Mouse (Mus musculus): Measurements from ENCODE around the gene Myo5a. TPM values are rescaled to one million over a fixed set of nuclear protein-coding genes. Genes with fewer than 3 reads are reported as not detected.

The Myo5a gene
- total RNA-seq (2014; rRNA removed) (110 and 122 TPM in 2 replicates), polyA plus RNA-seq (2015; fragmentation: Nextera tagmentation; extraction: Ambion mirVana) (39.2 and 42.1 TPM in 2 replicates)

- Histone ChIP-seq H3K4me3 (ENCODE audit: low read length) (peak within 1 kb of the TSS; percentile 86), H3K27ac (peak within 1 kb of the TSS; percentile 96), H3K9ac (replicated peaks; ENCODE audit: low read length) (peak within 1 kb of the TSS; percentile 97), H3K9me3 (ENCODE audit: low read length) (no peaks in the 10 kb centered on the region), H3K4me1 (ENCODE audit: insufficient read depth, low read length) (peaks cover 7% of the 10 kb centered on the region; the same call in 1 of the 2 replicates), H3K27me3 (ENCODE audit: insufficient read depth, low read length) (no peaks in the 10 kb centered on the region), H3K4me2 (ENCODE audit: low read depth, low read length) (peak within 1 kb of the TSS; percentile 76), H3K36me3 (ENCODE audit: insufficient read depth, low read length) (no peaks in the 10 kb centered on the region)
- ATAC-seq: peak; percentile 41
- 19% methylated on average over 23 of the region's 23 CpGs for WGBS
- TF ChIP-seq CTCF (IDR thresholded peaks at IDR 0.05; ENCODE audit: low read depth): no peak
- peak; percentile 7 for DNase-seq (ENCODE audit: low spot score)
These were observed at the start of gene Myo5a for GRCm38 (mm10) chr9:75070457-75071028. Gene Myo5a (plus strand): TSS chr9:75071015.

DNA sequence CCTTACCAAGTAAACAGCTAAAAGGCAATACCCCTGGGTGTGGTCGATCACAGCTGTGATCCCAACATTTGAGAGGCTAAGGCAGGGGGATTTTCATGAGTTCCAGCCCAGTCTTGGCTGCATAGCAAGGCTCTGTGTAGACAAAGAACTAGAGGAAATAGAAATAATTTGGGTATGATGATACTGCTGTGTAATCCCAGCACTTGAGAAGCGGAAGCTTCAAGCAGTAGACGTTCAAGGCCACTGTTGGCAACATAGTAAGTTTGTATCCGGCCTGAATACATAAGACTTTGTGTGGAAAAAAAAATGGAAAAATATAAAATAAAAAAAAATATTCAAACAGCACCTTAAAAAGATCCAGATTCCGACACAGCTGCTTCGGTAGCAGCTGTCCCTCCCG is 48.3 kb upstream of the Myo5a start:
- Histone ChIP-seq H3K9me3 (ENCODE audit: low read length) (no peaks in the 10 kb centered on the region), H3K4me3 (ENCODE audit: low read length) (no peak overlapping the region), H3K27ac (no peak overlapping the region), H3K4me2 (ENCODE audit: low read depth, low read length) (no peak overlapping the region), H3K27me3 (ENCODE audit: insufficient read depth, low read length) (no peaks in the 10 kb centered on the region), H3K36me3 (ENCODE audit: insufficient read depth, low read length) (peaks cover 22% of the 10 kb centered on the region; the same call in 1 of the 2 replicates), H3K4me1 (ENCODE audit: insufficient read depth, low read length) (no peaks in the 10 kb centered on the region), H3K9ac (replicated peaks; ENCODE audit: low read length) (no peak overlapping the region)
- 91% methylated on average over 7 of the region's 7 CpGs for WGBS
- no peak for TF ChIP-seq CTCF (IDR thresholded peaks at IDR 0.05; ENCODE audit: low read depth)
- ATAC-seq: no peak
- DNase-seq (ENCODE audit: low spot score): no peak

DNA sequence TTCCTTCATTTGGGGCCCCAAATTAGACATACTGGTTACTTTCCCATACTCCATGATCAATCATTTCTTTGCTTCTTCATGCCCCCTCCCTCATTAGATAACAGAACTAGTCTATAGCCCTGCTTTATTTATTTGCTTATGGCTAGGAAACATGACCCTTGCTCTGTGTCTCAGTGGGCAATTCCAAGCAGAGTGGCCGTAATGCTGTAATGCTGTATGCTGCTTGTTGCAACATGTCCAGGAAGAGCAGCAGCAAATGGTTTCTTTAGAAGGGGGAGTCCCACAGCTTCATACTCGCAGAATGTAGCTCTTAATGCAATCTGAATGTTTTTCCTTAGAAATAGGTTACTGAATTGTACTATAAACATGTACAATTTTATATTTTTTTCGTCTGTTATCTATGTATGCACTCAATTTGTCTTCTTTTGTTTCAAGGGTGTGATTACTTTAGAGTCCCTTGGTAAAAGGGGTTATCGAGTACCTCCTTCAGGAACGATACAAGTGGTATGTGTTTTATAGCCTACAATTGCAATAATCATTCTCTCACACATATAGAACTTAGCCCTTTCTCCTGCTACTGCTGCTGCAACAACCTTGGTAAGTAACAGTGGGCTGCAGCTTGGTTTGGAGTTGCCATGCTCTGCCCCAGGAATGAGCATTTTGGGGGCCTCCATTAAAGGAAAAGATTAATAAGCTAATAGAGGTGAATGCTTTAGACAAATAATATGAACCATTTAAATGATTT is 47.5 kb upstream of the Myo5a start:
- Histone ChIP-seq H3K36me3 (ENCODE audit: insufficient read depth, low read length) (peaks cover 22% of the 10 kb centered on the region; the same call in 1 of the 2 replicates), H3K9me3 (ENCODE audit: low read length) (no peaks in the 10 kb centered on the region), H3K4me1 (ENCODE audit: insufficient read depth, low read length) (no peaks in the 10 kb centered on the region), H3K9ac (replicated peaks; ENCODE audit: low read length) (no peak overlapping the region), H3K4me2 (ENCODE audit: low read depth, low read length) (no peak overlapping the region), H3K27me3 (ENCODE audit: insufficient read depth, low read length) (no peaks in the 10 kb centered on the region), H3K4me3 (ENCODE audit: low read length) (no peak overlapping the region), H3K27ac (no peak overlapping the region)
- WGBS: 82% methylated on average over 5 of the region's 5 CpGs
- DNase-seq (ENCODE audit: low spot score): no peak
- ATAC-seq: no peak
- TF ChIP-seq CTCF (IDR thresholded peaks at IDR 0.05; ENCODE audit: low read depth): no peak

DNA sequence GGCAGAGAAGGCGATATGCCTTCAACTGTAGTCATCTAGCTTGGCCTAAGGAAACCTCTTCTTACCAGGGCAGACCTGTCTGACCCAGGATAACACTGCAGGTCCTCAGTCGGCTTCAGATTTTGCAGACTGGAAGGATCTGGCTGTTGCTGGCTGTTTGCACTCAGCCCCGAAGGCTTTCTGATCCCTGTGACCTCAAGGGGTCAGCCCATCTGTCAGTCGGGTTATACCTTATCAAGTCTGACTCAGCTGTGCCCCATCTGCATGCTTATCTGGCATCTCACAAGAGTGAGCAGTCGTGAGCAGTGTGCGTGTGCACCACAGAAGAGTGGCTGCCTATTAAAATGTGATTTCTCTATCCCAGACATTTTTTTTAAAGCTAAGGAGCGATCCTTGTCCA is 46.7 kb upstream of the Myo5a start:
- no peak overlapping the region for H3K27ac ChIP-seq
- 62% methylated on average over 7 of the region's 7 CpGs for WGBS
- H3K9me3 ChIP-seq (ENCODE audit: low read length): no peaks in the 10 kb centered on the region
- peaks cover 19% of the 10 kb centered on the region; the same call in 1 of the 2 replicates for H3K36me3 ChIP-seq (ENCODE audit: insufficient read depth, low read length)
- ATAC-seq (no peak), DNase-seq (ENCODE audit: low spot score) (no peak)
- no peaks in the 10 kb centered on the region for H3K4me1 ChIP-seq (ENCODE audit: insufficient read depth, low read length)
- TF ChIP-seq CTCF (IDR thresholded peaks at IDR 0.05; ENCODE audit: low read depth): no peak
- no peak overlapping the region for H3K9ac ChIP-seq (replicated peaks; ENCODE audit: low read length)
- H3K4me2 ChIP-seq (ENCODE audit: low read depth, low read length): no peak overlapping the region
- H3K27me3 ChIP-seq (ENCODE audit: insufficient read depth, low read length): no peaks in the 10 kb centered on the region
- no peak overlapping the region for H3K4me3 ChIP-seq (ENCODE audit: low read length)

DNA sequence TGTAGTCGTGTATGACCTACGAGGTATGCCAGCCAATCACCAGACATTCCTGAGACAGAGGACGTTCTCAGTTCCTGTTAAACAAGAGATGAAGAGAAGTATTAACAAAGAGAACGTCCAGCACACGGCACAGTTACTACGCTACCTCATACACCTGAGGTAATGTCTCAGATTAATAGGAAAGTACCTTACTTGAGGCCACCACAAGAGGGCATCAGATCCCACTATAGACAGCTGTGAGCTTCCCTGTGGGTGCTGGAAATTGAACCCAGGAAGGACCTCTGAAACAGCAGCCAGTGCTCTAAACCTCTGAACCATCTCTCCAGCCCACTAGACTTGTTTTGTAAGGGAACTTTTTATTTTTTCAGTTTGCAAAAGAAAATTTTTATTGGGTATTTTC is 45.1 kb upstream of the Myo5a start:
- Histone ChIP-seq H3K4me1 (ENCODE audit: insufficient read depth, low read length) (no peaks in the 10 kb centered on the region), H3K9ac (replicated peaks; ENCODE audit: low read length) (no peak overlapping the region), H3K36me3 (ENCODE audit: insufficient read depth, low read length) (peaks cover 10% of the 10 kb centered on the region; the same call in 1 of the 2 replicates), H3K4me2 (ENCODE audit: low read depth, low read length) (no peak overlapping the region), H3K27me3 (ENCODE audit: insufficient read depth, low read length) (no peaks in the 10 kb centered on the region), H3K9me3 (ENCODE audit: low read length) (no peaks in the 10 kb centered on the region), H3K27ac (no peak overlapping the region), H3K4me3 (ENCODE audit: low read length) (no peak overlapping the region)
- TF ChIP-seq CTCF (IDR thresholded peaks at IDR 0.05; ENCODE audit: low read depth): peak; percentile 66
- ATAC-seq (no peak), DNase-seq (ENCODE audit: low spot score) (peak; percentile 36)
- 76% methylated on average over 6 of the region's 6 CpGs for WGBS

GRCm38 (mm10) chr9:75032408-75032807 is 38.4 kb upstream of the Myo5a start:
- Histone ChIP-seq H3K36me3 (ENCODE audit: insufficient read depth, low read length) (no peaks in the 10 kb centered on the region; the same call in 1 of the 2 replicates), H3K4me2 (ENCODE audit: low read depth, low read length) (no peak overlapping the region), H3K4me3 (ENCODE audit: low read length) (no peak overlapping the region), H3K27ac (no peak overlapping the region), H3K9me3 (ENCODE audit: low read length) (no peaks in the 10 kb centered on the region), H3K4me1 (ENCODE audit: insufficient read depth, low read length) (no peaks in the 10 kb centered on the region), H3K27me3 (ENCODE audit: insufficient read depth, low read length) (no peaks in the 10 kb centered on the region), H3K9ac (replicated peaks; ENCODE audit: low read length) (no peak overlapping the region)
- ATAC-seq (no peak), DNase-seq (ENCODE audit: low spot score) (no peak)
- WGBS: 92% methylated on average over 1 of the region's 1 CpGs
- TF ChIP-seq CTCF (IDR thresholded peaks at IDR 0.05; ENCODE audit: low read depth): no peak

DNA sequence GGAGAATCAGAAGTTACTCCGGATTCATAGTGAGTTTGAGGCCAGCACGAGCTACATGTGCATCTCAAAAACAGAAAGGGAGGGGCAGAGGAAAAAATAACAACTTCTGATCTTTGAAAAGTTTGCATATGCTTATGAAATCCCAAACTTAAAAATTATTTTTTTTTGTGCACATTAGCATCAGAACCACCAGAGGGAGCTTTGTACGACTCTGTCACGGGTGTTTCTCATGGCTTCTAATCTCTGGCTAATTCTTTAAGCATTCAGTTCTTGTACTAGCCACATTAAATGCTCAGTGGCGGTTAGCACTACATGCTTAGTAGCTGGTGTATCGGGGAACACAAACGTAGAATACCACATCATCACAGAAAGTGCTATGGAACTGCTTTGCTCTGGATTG is 37.7 kb upstream of the Myo5a start:
- no peak overlapping the region for H3K4me3 ChIP-seq (ENCODE audit: low read length)
- no peaks in the 10 kb centered on the region; the same call in 1 of the 2 replicates for H3K36me3 ChIP-seq (ENCODE audit: insufficient read depth, low read length)
- H3K9me3 ChIP-seq (ENCODE audit: low read length): no peaks in the 10 kb centered on the region
- peak; percentile 64 for TF ChIP-seq CTCF (IDR thresholded peaks at IDR 0.05; ENCODE audit: low read depth)
- DNase-seq (ENCODE audit: low spot score): peak; percentile 58
- no peaks in the 10 kb centered on the region for H3K27me3 ChIP-seq (ENCODE audit: insufficient read depth, low read length)
- H3K4me1 ChIP-seq (ENCODE audit: insufficient read depth, low read length): no peaks in the 10 kb centered on the region
- no peak overlapping the region for H3K9ac ChIP-seq (replicated peaks; ENCODE audit: low read length)
- ATAC-seq: no peak
- H3K4me2 ChIP-seq (ENCODE audit: low read depth, low read length): no peak overlapping the region
- H3K27ac ChIP-seq: no peak overlapping the region
- 48% methylated on average over 7 of the region's 7 CpGs for WGBS

Data from hindbrain, postnatal 0 days (tissue).